In genomic region chr2:50163608-50164007, GRCm38 (mm10) we compare ENCODE assay signal across 31 mouse cellular contexts.
"Had no signal": no experiment of that assay in that cellular context is flagged by ENCODE, and none has a peak within 500 bp of the region (broad histone marks: within the 10 kb centered on the region; RNA-seq: fewer than 3 reads in every experiment).

No protein-coding gene starts in this region.

- H3K9me3 ChIP-seq: limb, embryonic 10.5 days; limb, embryonic 12.5 days; limb, embryonic 13.5 days; limb, embryonic 15.5 days; liver, embryonic 12.5 days; liver, embryonic 13.5 days; liver, embryonic 15.5 days; lung, embryonic 15.5 days; midbrain, embryonic 10.5 days; midbrain, embryonic 12.5 days; midbrain, embryonic 13.5 days; midbrain, embryonic 15.5 days had no signal

- H3K4me1 ChIP-seq: liver, embryonic 12.5 days; liver, embryonic 13.5 days; liver, embryonic 15.5 days; lung, embryonic 15.5 days; megakaryocyte, embryonic 14.5 days had no signal

- DNase-seq: left cerebral cortex, postnatal 4 days; liver; liver, embryonic 13.5 days; liver, postnatal 0 days; lung, adult 18-20 months; lung, adult 2 months; lung, embryonic 14.5 days; lung, postnatal 10 days; lung, postnatal 14 days; lung, postnatal 36 days; lung, postnatal 4 days; midbrain, embryonic 14.5 days had no signal

- H3K4me3 ChIP-seq: left cerebral cortex, adult 2 months; limb, embryonic 10.5 days; limb, embryonic 12.5 days; limb, embryonic 13.5 days; limb, embryonic 15.5 days; liver, embryonic 12.5 days; liver, embryonic 13.5 days; liver, embryonic 15.5 days; lung, embryonic 15.5 days; megakaryocyte, embryonic 14.5 days; midbrain, embryonic 10.5 days; midbrain, embryonic 12.5 days; midbrain, embryonic 13.5 days; midbrain, embryonic 15.5 days; myocyte had no signal

- H3K36me3 ChIP-seq: limb, embryonic 10.5 days; limb, embryonic 12.5 days; limb, embryonic 13.5 days; limb, embryonic 15.5 days; liver, embryonic 12.5 days; liver, embryonic 13.5 days; liver, embryonic 15.5 days; lung, embryonic 15.5 days; midbrain, embryonic 10.5 days; midbrain, embryonic 12.5 days; midbrain, embryonic 13.5 days; midbrain, embryonic 15.5 days had no signal

- H3K27ac ChIP-seq: left cerebral cortex, adult 2 months; limb, embryonic 10.5 days; limb, embryonic 12.5 days; limb, embryonic 13.5 days; limb, embryonic 15.5 days; liver, embryonic 12.5 days; liver, embryonic 13.5 days; liver, embryonic 14.5 days; liver, embryonic 15.5 days; lung, embryonic 15.5 days; macrophage; midbrain, embryonic 10.5 days; midbrain, embryonic 12.5 days; midbrain, embryonic 13.5 days; midbrain, embryonic 15.5 days had no signal

- H3K27me3 ChIP-seq: limb, embryonic 12.5 days; limb, embryonic 13.5 days; limb, embryonic 15.5 days; liver, embryonic 12.5 days; liver, embryonic 13.5 days; liver, embryonic 15.5 days; lung, embryonic 15.5 days; megakaryocyte, embryonic 14.5 days; midbrain, embryonic 12.5 days; midbrain, embryonic 13.5 days; midbrain, embryonic 15.5 days had no signal

- H3K4me2 ChIP-seq: limb, embryonic 12.5 days; limb, embryonic 13.5 days; limb, embryonic 15.5 days; liver, embryonic 11.5 days; liver, embryonic 12.5 days; liver, embryonic 13.5 days; liver, embryonic 15.5 days; lung, embryonic 14.5 days; lung, embryonic 15.5 days; midbrain, embryonic 11.5 days; midbrain, embryonic 12.5 days; midbrain, embryonic 13.5 days; midbrain, embryonic 15.5 days had no signal

- H3K9ac ChIP-seq: limb, embryonic 12.5 days; limb, embryonic 13.5 days; limb, embryonic 15.5 days; liver, embryonic 12.5 days; liver, embryonic 13.5 days; liver, embryonic 14.5 days; liver, embryonic 15.5 days; liver, postnatal 0 days; lung, embryonic 14.5 days; lung, embryonic 15.5 days; midbrain, embryonic 12.5 days; midbrain, embryonic 13.5 days; midbrain, embryonic 15.5 days had no signal

- ATAC-seq: liver, embryonic 12.5 days; liver, postnatal 0 days; lung, postnatal 0 days; midbrain, embryonic 13.5 days; midbrain, embryonic 15.5 days had no signal
